Mouse (Mus musculus) G1E-ER4 (cell line): ENCODE measurements around the gene Atrip. TPM values are rescaled to one million over a fixed set of nuclear protein-coding genes. Genes with fewer than 3 reads are reported as not detected.

Source experiments
- GATA1 ChIP-seq: IDR thresholded peaks from one replicate; pipeline ENCODE4 v1.8.0; 2012; ENCODE audit warnings: low read length, inconsistent platforms
- polyA plus RNA-seq: library from polyadenylated mRNA; stranded (reverse); fragments of >175 nt; gene quantifications from 2 replicates; pipeline ENCODE4 v1.2.3, GENCODE M21; 2012

The Atrip gene
- polyA plus RNA-seq, 1 experiment, result 11.2 TPM

GRCm38 (mm10) chr9:109038086-109038895, 35.6 kb downstream of the Atrip start, which contains the start of gene Shisa5:
Gene Shisa5 (plus strand): TSS chr9:109038565.
- no peak for TF ChIP-seq GATA1

DNA sequence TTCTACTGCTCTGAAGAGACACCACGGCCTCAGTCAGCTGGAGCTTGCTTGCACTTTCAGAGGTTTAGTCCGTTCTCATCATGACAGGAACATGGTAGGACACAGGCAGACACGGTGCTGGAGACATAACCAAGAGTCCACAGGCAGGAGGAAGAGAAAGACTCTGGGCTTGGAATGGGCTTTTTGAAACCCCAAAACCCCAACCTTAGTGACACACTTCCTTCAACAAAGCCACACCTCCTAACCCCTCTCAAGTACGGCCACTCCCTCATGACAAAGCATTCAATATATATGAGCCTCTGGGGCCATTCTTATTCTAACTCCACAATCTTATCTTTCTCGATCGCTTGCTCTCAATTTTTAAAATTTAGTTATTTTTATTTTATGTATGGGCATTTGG, 41.5 kb downstream of the Atrip start:
- TF ChIP-seq GATA1, result no peak

DNA sequence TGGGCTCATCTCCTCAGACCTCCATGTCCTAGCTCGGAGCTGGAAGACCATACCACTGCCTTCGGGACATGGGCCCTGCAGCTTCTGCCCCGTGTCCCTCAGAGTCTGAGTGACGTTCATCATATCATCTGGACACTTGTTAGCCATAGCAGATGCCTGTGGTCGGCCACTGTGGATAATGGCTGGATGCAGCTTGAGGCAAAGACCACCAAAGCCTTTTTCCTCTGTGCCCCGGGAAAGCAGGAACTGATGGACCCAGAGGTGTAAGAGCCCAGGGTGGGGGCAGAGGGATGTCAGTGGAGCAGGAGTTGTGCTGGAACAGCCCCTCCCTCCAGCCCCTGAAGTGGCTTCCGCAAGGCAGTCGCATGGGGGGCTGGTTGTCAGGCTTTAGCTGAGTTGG, 42.2 kb downstream of the Atrip start:
- TF ChIP-seq GATA1, result no peak

GRCm38 (mm10) chr9:109031001-109031400, 42.9 kb downstream of the Atrip start:
- no peak for TF ChIP-seq GATA1

GRCm38 (mm10) chr9:109030312-109030711, 43.6 kb downstream of the Atrip start:
- TF ChIP-seq GATA1, result no peak

GRCm38 (mm10) chr9:109028919-109029318, 45.0 kb downstream of the Atrip start:
- TF ChIP-seq GATA1, result no peak

DNA sequence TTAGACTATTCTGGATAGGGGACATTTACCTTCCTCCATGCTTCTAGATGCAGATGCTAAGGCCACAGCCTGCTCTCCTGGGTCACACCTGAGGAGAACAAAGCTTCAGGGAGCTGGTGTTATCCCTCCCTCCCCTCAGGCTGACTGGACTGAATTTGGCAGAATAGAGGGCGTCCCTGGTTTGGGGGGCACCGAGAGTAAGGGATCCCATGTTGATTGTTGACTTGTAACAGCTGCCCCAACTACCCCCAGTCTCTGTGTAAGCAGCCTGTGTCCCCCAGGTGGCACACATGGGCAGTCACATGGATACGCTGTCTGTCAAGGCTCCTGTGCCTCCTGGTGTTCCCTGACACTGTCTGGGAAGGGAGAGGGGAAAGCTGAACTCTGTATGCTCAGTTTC, 45.5 kb downstream of the Atrip start:
- no peak for TF ChIP-seq GATA1

DNA sequence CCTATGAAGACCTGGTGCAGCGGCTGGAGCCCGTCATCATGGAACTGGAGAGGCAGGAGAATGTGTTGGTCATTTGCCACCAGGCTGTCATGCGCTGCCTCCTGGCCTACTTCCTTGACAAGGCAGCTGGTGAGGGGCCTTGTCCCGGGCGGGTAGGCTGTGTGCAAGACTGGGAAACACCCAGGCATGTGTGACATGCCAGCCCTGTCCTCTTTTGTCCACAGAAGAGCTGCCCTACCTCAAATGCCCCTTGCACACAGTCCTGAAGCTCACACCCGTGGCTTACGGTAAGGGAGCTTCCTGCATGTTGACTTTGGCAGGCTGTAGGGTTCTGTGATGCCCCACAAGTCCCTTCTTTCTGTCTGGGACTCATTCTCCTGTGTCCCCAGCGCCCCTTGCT, 46.4 kb downstream of the Atrip start:
- TF ChIP-seq GATA1, result no peak

- no peak for TF ChIP-seq GATA1
Measured at GRCm38 (mm10) chr9:109022866-109023685, 50.8 kb downstream of the Atrip start.

GRCm38 (mm10) chr9:109021428-109021827, 52.5 kb downstream of the Atrip start:
- TF ChIP-seq GATA1, result no peak

GRCm38 (mm10) chr9:109016973-109017604, 56.8 kb downstream of the Atrip start:
- TF ChIP-seq GATA1, result no peak

GRCm38 (mm10) chr9:109015397-109015796, 58.5 kb downstream of the Atrip start:
- TF ChIP-seq GATA1, result no peak

- no peak for TF ChIP-seq GATA1
Measured at GRCm38 (mm10) chr9:109010316-109010690, 63.6 kb downstream of the Atrip start.

GRCm38 (mm10) chr9:109009636-109010315, 64.1 kb downstream of the Atrip start:
- TF ChIP-seq GATA1, result no peak

DNA sequence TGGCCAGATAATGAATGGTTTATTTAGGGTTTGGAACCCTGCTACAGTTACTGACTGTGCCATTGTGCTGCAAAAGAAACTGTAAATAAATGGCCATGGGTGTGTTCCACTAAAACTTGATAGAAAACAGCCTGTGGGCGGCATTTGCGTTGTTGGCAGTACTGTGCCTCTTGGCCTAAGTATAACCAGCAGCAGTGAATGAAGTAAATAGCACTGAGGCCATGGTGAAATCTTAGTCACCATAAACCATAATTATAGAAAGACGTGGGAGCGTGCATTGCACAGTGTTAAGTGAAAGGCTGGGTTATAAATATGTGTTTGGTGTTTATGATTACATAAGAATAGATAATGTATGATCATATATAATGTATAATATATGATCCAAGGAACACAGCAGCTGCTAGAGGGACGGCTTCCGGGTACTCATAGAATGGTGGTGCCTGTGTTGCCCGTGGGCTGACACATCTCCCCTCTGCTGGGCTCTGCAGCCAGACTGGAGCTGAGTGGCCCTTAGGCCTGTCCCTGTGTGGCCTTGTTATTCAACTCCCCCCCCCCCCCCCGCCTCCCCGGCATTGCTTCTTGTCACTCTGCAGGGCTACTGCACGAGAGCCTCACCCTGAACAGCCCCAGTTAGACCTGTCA, 64.8 kb downstream of the Atrip start:
- TF ChIP-seq GATA1, result no peak

GRCm38 (mm10) chr9:109008081-109008480, 65.8 kb downstream of the Atrip start:
- TF ChIP-seq GATA1, result no peak

Other genes with a start within 250 kb of the Atrip start
- 0.05 TPM in 1 of 2 replicates, not detected in the other for gene Celsr3, start 247.8 kb downstream of the Atrip start, polyA plus RNA-seq
- 2.7 and 3.6 TPM in 2 replicates for gene Slc26a6, start 220.8 kb downstream of the Atrip start, polyA plus RNA-seq
- not detected in 2 replicates for gene Tmem89, start 159.5 kb downstream of the Atrip start, polyA plus RNA-seq
- gene Uqcrc1, start 137.5 kb downstream of the Atrip start, polyA plus RNA-seq, result 556 and 620 TPM in 2 replicates
- gene Col7a1, start 120.5 kb downstream of the Atrip start, polyA plus RNA-seq, result 0.09 and 0.15 TPM in 2 replicates
- 0.05 TPM in 1 of 2 replicates, not detected in the other for gene Ucn2, start 88.1 kb downstream of the Atrip start, polyA plus RNA-seq
- 2.0 and 2.5 TPM in 2 replicates for gene Pfkfb4, start 82.3 kb downstream of the Atrip start, polyA plus RNA-seq
- 291 and 305 TPM in 2 replicates for gene Shisa5, start 35.6 kb downstream of the Atrip start, polyA plus RNA-seq
- gene Trex1, start 14.4 kb downstream of the Atrip start, polyA plus RNA-seq, result 15.1 and 36.8 TPM in 2 replicates
- 8.7 and 9.8 TPM in 2 replicates for gene Ccdc51, start 8.4 kb upstream of the Atrip start, polyA plus RNA-seq
- 418 and 445 TPM in 2 replicates for gene Tma7, start 8.5 kb upstream of the Atrip start, polyA plus RNA-seq
- gene Plxnb1, start 21.3 kb upstream of the Atrip start, polyA plus RNA-seq, result not detected in 2 replicates
- gene Fbxw21, start 87.9 kb upstream of the Atrip start, polyA plus RNA-seq, result not detected in 2 replicates
- gene Fbxw13, start 121.9 kb upstream of the Atrip start, polyA plus RNA-seq, result not detected in 2 replicates
- not detected in 2 replicates for gene Fbxw20, start 160.6 kb upstream of the Atrip start, polyA plus RNA-seq
- not detected in 2 replicates for gene Fbxw14, start 213.6 kb upstream of the Atrip start, polyA plus RNA-seq